Mouse (Mus musculus) heart, embryonic 13.5 days (tissue): ENCODE results near the gene Tnfrsf8. TPM values are rescaled to one million over a fixed set of nuclear protein-coding genes. Genes with fewer than 3 reads are reported as not detected.
"Not testable (repeated sequence)": the region's sequence is repeated elsewhere in the genome, so short reads cannot be mapped to it uniquely, and the experiment has no call there.

Experiments used
- ATAC-seq: fragments of 200-750 bp; cut with Nextera tagmentation; 2 replicates; pipeline ENCODE4 v1.8.0; 2017; ENCODE audit warnings: moderate TSS enrichment; ENCODE audit not compliant: insufficient number of reproducible peaks, low FRiP score, low TSS enrichment; ENCODE audit errors: extremely low read depth
- H3K27ac ChIP-seq: fragments of 300-500 bp; sonication (generic); replicated peaks from 2 replicates; pipeline ENCODE4 v1.5.1; 2015; ENCODE audit warnings: moderate library complexity, mild to moderate bottlenecking, inconsistent platforms
- H3K27me3 ChIP-seq: fragments of 300-500 bp; sonication (generic); replicated peaks from 2 replicates; pipeline ENCODE4 v1.6.1; 2015; ENCODE audit warnings: mild to moderate bottlenecking, inconsistent platforms
- H3K36me3 ChIP-seq: fragments of 300-500 bp; sonication (generic); 2 replicates; pipeline ENCODE4 v1.6.1; 2015; ENCODE audit warnings: mild to moderate bottlenecking, inconsistent platforms
- H3K4me1 ChIP-seq: fragments of 300-500 bp; sonication (generic); 2 replicates; pipeline ENCODE4 v1.6.1; 2015; ENCODE audit warnings: inconsistent platforms
- H3K4me2 ChIP-seq: fragments of 300-500 bp; sonication (generic); 2 replicates; pipeline ENCODE4 v1.6.1; 2015; ENCODE audit warnings: inconsistent platforms, mild to moderate bottlenecking, moderate library complexity
- H3K4me3 ChIP-seq: fragments of 300-500 bp; sonication (generic); 2 replicates; pipeline ENCODE4 v1.5.1; 2015; ENCODE audit warnings: moderate library complexity, mild to moderate bottlenecking, inconsistent platforms
- H3K9ac ChIP-seq: fragments of 300-500 bp; sonication (generic); 2 replicates; pipeline ENCODE4 v1.6.1; 2015; ENCODE audit warnings: inconsistent platforms, mild to moderate bottlenecking, moderate library complexity
- H3K9me3 ChIP-seq: fragments of 300-500 bp; sonication (generic); 2 replicates; pipeline ENCODE4 v1.6.1; 2016; ENCODE audit warnings: inconsistent platforms
- WGBS: fragments of 180-500 bp; shearing (Covaris S2); methylation state at CpG from one replicate; pipeline ENCODE4 v1.1.7; 2015; ENCODE audit warnings: mixed read lengths; 5-methylcytosine and 5-hydroxymethylcytosine counted together
- polyA plus RNA-seq: library from polyadenylated mRNA; unstranded; fragments of >200 nt; fragmentation: Nextera tagmentation; extraction: Ambion mirVana; gene quantifications from 2 replicates; pipeline ENCODE4 v1.2.1, GENCODE M21; 2015

The Tnfrsf8 gene
- polyA plus RNA-seq, 1 experiment from 2014 or later = 0.07 TPM

DNA sequence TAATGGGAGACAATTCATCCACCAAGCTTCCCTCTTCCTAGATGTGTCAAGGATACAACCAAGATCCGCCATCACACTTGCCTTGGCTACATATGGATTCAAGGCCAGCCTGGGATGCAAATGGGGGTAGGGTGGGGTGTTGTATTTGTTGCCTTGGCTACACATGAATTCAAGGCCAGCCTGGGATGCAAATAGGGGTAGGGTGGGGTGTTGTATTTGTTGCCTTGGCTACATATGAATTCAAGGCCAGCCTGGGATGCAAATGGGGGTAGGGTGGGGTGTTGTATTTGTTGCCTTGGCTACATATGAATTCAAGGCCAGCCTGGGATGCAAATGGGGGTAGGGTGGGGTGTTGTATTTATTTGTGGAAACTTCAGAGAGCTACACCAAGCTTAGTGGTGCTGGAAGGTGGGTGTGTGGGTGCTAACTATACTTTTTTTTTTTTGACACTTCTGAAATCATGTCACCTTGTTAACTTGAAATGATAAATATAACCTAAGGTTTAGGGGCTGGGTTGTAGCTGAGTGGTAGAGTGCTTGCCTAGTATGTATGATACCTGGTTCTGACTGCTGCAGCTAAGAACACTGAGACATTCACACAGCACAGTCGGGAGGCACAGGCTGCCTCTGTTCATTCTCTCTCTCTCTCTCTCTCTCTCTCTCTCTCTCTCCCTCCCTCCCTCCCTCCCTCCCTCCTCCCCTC is 9.2 kb downstream of the Tnfrsf8 start:
- not testable (repeated sequence) for ATAC-seq, H3K27me3 ChIP-seq, H3K4me2 ChIP-seq, H3K4me1 ChIP-seq, H3K36me3 ChIP-seq, H3K27ac ChIP-seq, H3K9me3 ChIP-seq, H3K9ac ChIP-seq, H3K4me3 ChIP-seq
- 48% methylated on average over 2 of the region's 2 CpGs for WGBS

DNA sequence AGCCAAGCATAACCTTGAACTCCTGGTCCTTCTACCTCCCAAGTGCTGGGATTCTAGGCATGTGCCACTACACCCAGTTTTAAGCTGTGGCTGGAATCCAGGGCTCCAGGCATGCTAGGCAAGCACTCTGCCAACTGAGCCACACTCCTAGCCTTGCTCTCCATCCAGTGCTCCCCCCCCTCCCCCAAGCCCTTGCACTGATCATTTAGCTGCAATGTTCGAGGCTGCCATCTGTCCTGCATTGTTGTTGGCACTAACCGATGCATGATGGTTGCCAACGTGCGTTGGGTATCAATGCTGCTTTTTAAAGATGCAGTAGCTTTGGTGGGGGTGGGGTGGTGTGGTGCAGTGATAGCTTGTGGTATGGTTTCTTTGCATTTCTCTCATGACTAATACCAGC is 10.9 kb downstream of the Tnfrsf8 start:
- no peak overlapping the region for H3K4me2 ChIP-seq
- no peak for ATAC-seq
- H3K4me1 ChIP-seq = no peaks in the 10 kb centered on the region
- no peaks in the 10 kb centered on the region for H3K27me3 ChIP-seq
- WGBS = 71% methylated on average over 4 of the region's 4 CpGs
- no peaks in the 10 kb centered on the region for H3K9me3 ChIP-seq
- H3K27ac ChIP-seq = no peak overlapping the region
- no peaks in the 10 kb centered on the region for H3K36me3 ChIP-seq
- H3K4me3 ChIP-seq = no peak overlapping the region
- H3K9ac ChIP-seq = no peak overlapping the region

GRCm38 (mm10) chr4:145302106-145302505 is 12.9 kb downstream of the Tnfrsf8 start:
- no peak overlapping the region for H3K4me2 ChIP-seq
- 68% methylated on average over 3 of the region's 3 CpGs for WGBS

DNA sequence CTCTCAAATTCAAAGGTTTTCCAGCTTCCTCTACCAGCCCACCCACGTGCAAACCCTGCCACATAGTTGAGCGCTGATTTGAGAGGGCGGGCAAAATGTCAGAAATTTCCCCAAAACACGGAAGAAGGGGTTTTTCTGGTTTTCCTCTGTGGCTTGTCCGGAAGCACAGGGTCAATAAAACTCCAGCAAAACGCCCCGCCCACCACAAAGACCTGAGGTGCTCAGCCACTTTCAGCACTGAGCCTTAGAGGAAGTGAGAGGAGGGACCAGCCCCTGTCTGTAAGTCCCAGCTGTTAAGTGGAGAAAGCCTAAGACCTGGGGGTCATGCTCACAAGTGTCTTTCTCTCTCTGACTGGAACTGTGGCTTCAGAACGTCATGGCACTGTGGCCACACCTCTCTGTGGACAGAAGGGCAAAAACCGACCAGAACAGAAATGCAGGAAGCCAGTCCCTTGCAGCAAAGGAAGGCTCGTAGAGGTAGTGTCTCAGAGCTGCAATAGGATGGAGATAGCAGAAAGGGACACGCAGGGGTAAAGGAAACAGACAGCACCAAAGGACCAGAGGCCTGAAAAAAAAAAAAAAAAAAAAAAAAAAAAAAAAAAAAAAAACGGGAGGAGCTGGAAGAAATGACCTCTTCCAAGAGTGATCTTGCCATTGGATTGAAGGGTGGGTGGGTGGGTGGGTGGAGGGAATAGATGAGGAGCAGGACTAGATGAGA is 14.6 kb downstream of the Tnfrsf8 start:
- Histone ChIP-seq H3K27me3 (no peaks in the 10 kb centered on the region), H3K27ac (no peak overlapping the region), H3K4me3 (no peak overlapping the region), H3K36me3 (no peaks in the 10 kb centered on the region), H3K9ac (no peak overlapping the region), H3K9me3 (no peaks in the 10 kb centered on the region), H3K4me2 (no peak overlapping the region), H3K4me1 (no peaks in the 10 kb centered on the region)
- WGBS = 39% methylated on average over 12 of the region's 12 CpGs
- ATAC-seq = no peak

More at GRCm38 (mm10) chr4:145302106-145302505, 12.9 kb downstream of the Tnfrsf8 start:
- H3K4me3 ChIP-seq = no peak overlapping the region
- no peak for ATAC-seq
- no peak overlapping the region for H3K9ac ChIP-seq
- H3K27ac ChIP-seq = no peak overlapping the region
- H3K9me3 ChIP-seq = no peaks in the 10 kb centered on the region
- no peaks in the 10 kb centered on the region for H3K36me3 ChIP-seq
- no peaks in the 10 kb centered on the region for H3K4me1 ChIP-seq
- H3K27me3 ChIP-seq = no peaks in the 10 kb centered on the region

DNA sequence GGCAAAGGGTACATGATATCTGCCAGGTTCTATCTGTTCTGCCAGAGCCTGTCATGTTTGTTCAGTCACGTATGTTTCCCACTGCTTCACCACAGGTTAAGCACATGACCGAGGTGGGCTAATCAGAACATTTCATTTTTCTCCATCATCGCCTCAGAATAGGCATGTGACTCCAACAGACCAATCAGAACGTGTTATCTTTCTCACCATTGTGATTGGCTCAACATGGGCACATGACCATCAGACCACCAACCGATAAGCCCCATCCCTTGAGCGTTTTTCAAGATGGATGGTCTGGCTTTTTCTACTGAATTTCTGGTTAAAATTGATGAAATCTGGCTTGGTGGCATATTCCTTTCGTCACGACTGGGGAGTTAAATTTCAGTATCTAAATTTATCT is 15.6 kb downstream of the Tnfrsf8 start:
- no peaks in the 10 kb centered on the region for H3K4me1 ChIP-seq
- no peak overlapping the region for H3K27ac ChIP-seq
- H3K36me3 ChIP-seq = no peaks in the 10 kb centered on the region
- H3K9me3 ChIP-seq = no peaks in the 10 kb centered on the region
- no peak overlapping the region for H3K4me2 ChIP-seq
- no peak overlapping the region for H3K9ac ChIP-seq
- H3K27me3 ChIP-seq = no peaks in the 10 kb centered on the region
- WGBS = 81% methylated on average over 8 of the region's 8 CpGs
- ATAC-seq = no peak
- H3K4me3 ChIP-seq = no peak overlapping the region

DNA sequence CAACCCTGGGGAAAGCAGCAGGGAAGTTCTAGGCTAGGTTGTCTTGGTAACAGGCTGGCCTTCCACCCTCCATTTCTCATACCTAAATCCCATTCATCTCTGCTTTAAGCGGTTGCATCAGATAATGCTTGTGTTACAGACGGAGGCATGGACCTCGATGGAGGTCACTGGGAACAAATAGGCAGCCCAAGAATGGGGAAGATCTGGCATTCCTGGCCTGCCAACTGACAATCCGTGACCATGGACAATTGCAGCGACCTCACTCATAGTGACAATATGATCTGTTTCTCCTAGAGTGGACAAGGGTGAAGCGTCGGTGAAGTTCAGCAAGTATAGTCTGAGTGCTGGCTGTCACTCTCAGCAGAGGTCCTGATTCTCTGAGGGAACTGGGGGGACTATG is 16.1 kb downstream of the Tnfrsf8 start:
- no peaks in the 10 kb centered on the region for H3K27me3 ChIP-seq
- WGBS = 76% methylated on average over 7 of the region's 7 CpGs
- H3K4me1 ChIP-seq = no peaks in the 10 kb centered on the region
- H3K36me3 ChIP-seq = no peaks in the 10 kb centered on the region
- no peak for ATAC-seq
- no peak overlapping the region for H3K9ac ChIP-seq
- H3K9me3 ChIP-seq = no peaks in the 10 kb centered on the region
- no peak overlapping the region for H3K4me2 ChIP-seq
- no peak overlapping the region for H3K27ac ChIP-seq
- H3K4me3 ChIP-seq = no peak overlapping the region

GRCm38 (mm10) chr4:145295589-145296300 is 19.2 kb downstream of the Tnfrsf8 start:
- H3K4me2 ChIP-seq = no peak overlapping the region
- no peak overlapping the region for H3K4me3 ChIP-seq
- no peak overlapping the region for H3K9ac ChIP-seq
- no peak for ATAC-seq
- no peaks in the 10 kb centered on the region for H3K4me1 ChIP-seq
- 48% methylated on average over 5 of the region's 5 CpGs for WGBS
- H3K27me3 ChIP-seq = no peaks in the 10 kb centered on the region
- H3K36me3 ChIP-seq = no peaks in the 10 kb centered on the region
- H3K9me3 ChIP-seq = no peaks in the 10 kb centered on the region
- H3K27ac ChIP-seq = no peak overlapping the region

GRCm38 (mm10) chr4:145294588-145294987 is 20.4 kb downstream of the Tnfrsf8 start:
- Histone ChIP-seq H3K9ac (no peak overlapping the region), H3K27me3 (no peaks in the 10 kb centered on the region), H3K4me1 (no peaks in the 10 kb centered on the region), H3K36me3 (no peaks in the 10 kb centered on the region), H3K27ac (no peak overlapping the region), H3K4me2 (no peak overlapping the region), H3K9me3 (no peaks in the 10 kb centered on the region), H3K4me3 (no peak overlapping the region)
- no peak for ATAC-seq
- 70% methylated on average over 5 of the region's 5 CpGs for WGBS

DNA sequence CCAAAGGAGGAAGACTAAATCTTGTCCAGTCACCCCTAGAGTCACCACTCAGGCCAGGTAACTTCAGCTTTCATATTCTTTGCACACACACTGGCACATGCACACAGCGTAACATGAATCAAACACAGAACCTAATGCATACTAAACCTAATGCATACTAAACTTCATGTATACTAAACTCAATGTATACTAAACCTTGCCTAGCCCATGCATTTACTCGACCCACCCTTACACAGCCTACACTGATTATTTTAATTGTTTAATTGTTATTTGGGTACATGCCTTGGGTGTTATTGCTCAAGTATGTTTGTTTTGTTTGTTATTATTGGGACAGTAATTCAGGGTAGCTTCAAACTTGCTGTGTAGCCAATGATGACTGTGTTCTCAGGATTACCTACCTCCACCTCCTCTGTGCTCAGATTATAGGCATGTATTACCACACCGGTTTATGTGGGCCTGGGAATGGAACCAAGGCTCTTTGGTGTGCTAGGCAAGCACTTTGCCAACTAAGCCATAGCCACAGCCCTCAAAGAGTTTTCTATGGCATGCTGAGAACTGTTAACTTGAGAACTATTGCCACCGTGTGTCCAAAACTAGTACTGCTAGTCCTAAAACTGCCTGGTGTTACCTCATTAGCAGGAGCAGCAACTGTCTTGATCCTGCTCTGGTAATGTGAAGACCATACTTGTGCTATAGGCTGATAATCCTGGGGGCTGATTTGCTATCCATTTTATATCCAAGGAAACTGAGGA is 28.4 kb downstream of the Tnfrsf8 start:
- WGBS = 41% methylated on average over 4 of the region's 4 CpGs
- H3K9ac ChIP-seq = no peak overlapping the region
- peaks cover 5% of the 10 kb centered on the region; the same call in 1 of the 2 replicates for H3K4me1 ChIP-seq
- ATAC-seq = no peak
- H3K27ac ChIP-seq = no peak overlapping the region
- H3K4me3 ChIP-seq = no peak overlapping the region
- H3K36me3 ChIP-seq = no peaks in the 10 kb centered on the region
- no peaks in the 10 kb centered on the region for H3K27me3 ChIP-seq
- no peaks in the 10 kb centered on the region for H3K9me3 ChIP-seq
- H3K4me2 ChIP-seq = no peak overlapping the region

- WGBS = 85% methylated on average over 4 of the region's 4 CpGs
- Histone ChIP-seq H3K4me3 (no peak overlapping the region), H3K4me2 (no peak overlapping the region), H3K9me3 (no peaks in the 10 kb centered on the region), H3K9ac (no peak overlapping the region), H3K27me3 (no peaks in the 10 kb centered on the region), H3K4me1 (peaks cover 5% of the 10 kb centered on the region; the same call in 1 of the 2 replicates), H3K36me3 (no peaks in the 10 kb centered on the region), H3K27ac (no peak overlapping the region)
- no peak for ATAC-seq
Observed at GRCm38 (mm10) chr4:145284675-145285074, 30.3 kb downstream of the Tnfrsf8 start.

- Histone ChIP-seq H3K4me2 (no peak overlapping the region), H3K9me3 (no peaks in the 10 kb centered on the region), H3K27ac (no peak overlapping the region), H3K4me1 (peaks cover 5% of the 10 kb centered on the region; the same call in 1 of the 2 replicates), H3K27me3 (no peaks in the 10 kb centered on the region), H3K36me3 (no peaks in the 10 kb centered on the region), H3K4me3 (no peak overlapping the region), H3K9ac (no peak overlapping the region)
- no peak for ATAC-seq
- 41% methylated on average over 6 of the region's 6 CpGs for WGBS
Observed at GRCm38 (mm10) chr4:145283441-145283840, 31.5 kb downstream of the Tnfrsf8 start.
